Mouse (Mus musculus): ENCODE results near the gene Plppr5.

Plppr5 gene

GRCm38 (mm10) chr3:117696350-117696749 is 121.7 kb downstream of the Plppr5 start:
- no peak for DNase-seq (ENCODE audit: low spot score)

GRCm38 (mm10) chr3:117708788-117709187 is 134.2 kb downstream of the Plppr5 start:
- DNase-seq (ENCODE audit: low spot score) = no peak

- DNase-seq (ENCODE audit: low spot score) = no peak
These were observed 142.1 kb downstream of the Plppr5 start for GRCm38 (mm10) chr3:117716534-117717280.

GRCm38 (mm10) chr3:117723390-117723789 is 148.8 kb downstream of the Plppr5 start:
- DNase-seq (ENCODE audit: low spot score) = no peak

GRCm38 (mm10) chr3:117724521-117724920 is 149.9 kb downstream of the Plppr5 start:
- no peak for DNase-seq (ENCODE audit: low spot score)

GRCm38 (mm10) chr3:117725501-117725900 is 150.9 kb downstream of the Plppr5 start:
- DNase-seq (ENCODE audit: low spot score) = no peak

GRCm38 (mm10) chr3:117728136-117728535 is 153.5 kb downstream of the Plppr5 start:
- DNase-seq (ENCODE audit: low spot score) = no peak

- DNase-seq (ENCODE audit: low spot score) = no peak
These were observed 154.8 kb downstream of the Plppr5 start for GRCm38 (mm10) chr3:117729121-117730072.

- DNase-seq (ENCODE audit: low spot score) = no peak
These were observed 156.9 kb downstream of the Plppr5 start for GRCm38 (mm10) chr3:117731545-117731944.

GRCm38 (mm10) chr3:117732661-117733060 is 158.0 kb downstream of the Plppr5 start:
- no peak for DNase-seq (ENCODE audit: low spot score)

Measured in testis, postnatal 14 days (tissue).